Mouse (Mus musculus) brain, adult 2 months (tissue): ENCODE data around the gene Lep.

Experiments
- DNase-seq: peaks from one replicate; pipeline ENCODE4 v3.0.0; 2011; ENCODE audit warnings: low read depth, low spot score

The Lep gene

GRCm38 (mm10) chr6:29117417-29118104, 57.5 kb downstream of the Lep start:
- DNase-seq = peak; percentile 68

- no peak for DNase-seq
Observed at GRCm38 (mm10) chr6:29118231-29118630, 58.2 kb downstream of the Lep start.

GRCm38 (mm10) chr6:29118963-29119362, 58.9 kb downstream of the Lep start:
- no peak for DNase-seq

GRCm38 (mm10) chr6:29119990-29120389, 60.0 kb downstream of the Lep start:
- DNase-seq = peak; percentile 44
